Mouse (Mus musculus) kidney, postnatal 25 days (tissue): ENCODE measurements around the gene Pusl1.

ENCODE experiments used
- DNase-seq, 2 experiments: peaks; one replicate each; pipeline ENCODE4 v3.0.0; 2021; ENCODE audit warnings: mixed read lengths in 2 of 2

Pusl1 gene

DNA sequence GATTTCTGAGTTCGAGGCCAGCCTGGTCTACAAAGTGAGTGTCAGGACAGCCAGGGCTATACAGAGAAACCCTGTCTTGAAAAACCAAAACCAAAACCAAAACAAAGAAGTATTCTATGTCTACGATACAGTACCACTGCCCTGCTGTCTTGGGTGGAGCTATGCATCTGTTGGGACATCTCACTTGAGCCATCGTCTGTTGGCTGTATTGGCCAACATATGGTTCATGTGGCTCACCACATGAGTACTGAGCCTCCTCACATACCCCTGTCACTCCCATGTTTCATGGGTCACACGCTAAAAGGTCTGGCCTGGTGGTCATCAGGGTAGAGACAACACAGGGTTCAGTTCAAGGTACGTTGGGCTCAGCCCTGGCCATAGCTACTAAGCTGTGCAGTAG, 5.3 kb downstream of the Pusl1 start:
- DNase-seq, result no peak

DNA sequence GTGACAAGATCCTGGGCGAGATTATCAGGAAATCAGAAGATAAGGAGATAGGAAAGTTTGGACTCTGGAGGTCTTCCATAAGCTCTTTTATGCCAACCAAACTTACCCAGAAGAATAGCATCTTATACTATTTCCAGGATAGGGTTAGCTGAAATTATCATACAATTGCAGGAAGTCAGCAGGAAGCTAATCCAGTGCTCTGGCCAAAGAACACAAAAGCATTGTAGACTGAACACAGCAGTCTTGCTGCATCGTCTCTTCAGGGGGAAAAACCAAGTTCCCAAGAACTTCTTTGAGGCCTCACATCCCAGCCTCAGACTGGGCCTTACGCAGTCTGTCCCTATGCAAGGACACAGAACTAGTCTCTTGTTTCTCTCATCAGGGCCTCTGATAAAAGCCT, 8.0 kb downstream of the Pusl1 start:
- peak in 1 of 2 experiments; percentile 36 for DNase-seq

GRCm38 (mm10) chr4:155871404-155871803, 20.2 kb downstream of the Pusl1 start:
- DNase-seq, result no peak

DNA sequence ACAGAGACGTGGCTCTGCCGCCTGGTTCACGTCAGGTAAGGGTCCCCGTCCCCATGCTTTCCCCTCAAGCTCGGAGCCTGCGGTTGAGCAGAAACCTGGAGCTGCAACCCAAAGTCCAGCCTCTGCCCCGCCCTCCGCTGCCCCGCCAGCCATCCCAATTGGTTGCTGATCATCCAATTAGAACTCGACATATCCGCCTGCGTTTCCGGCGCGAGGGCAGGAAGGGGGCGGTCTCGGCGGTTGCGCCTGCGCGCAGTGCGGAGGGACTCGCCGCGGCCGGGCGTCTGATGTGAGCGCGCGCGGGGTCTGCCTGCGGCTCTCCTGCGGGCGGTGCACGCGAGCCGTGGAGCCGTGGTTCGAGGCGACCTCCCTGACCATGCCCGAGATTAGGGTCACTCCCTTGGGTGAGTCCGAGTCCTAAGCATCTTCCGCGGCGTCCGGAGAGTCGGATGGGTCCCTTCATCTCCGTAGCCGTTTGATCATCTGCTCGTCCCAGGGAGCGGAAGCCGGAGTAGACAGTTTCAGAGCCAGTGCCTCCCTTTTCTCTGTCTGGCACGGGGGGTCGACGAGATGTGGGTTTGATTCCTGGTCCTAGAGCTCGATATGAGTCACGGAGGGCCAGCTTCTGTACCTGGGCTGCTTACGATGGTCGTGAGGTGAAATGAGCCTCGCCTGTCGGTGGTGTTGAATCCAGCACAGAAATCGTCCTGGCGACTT, 22.1 kb downstream of the Pusl1 start, which contains the start of the genes Cptp and Ints11:
TSS of gene Cptp (minus strand) at position 124 of the 717 bp plus-strand sequence.
TSS of gene Ints11 (plus strand) at position 230 of the 717 bp plus-strand sequence.
- DNase-seq, result peak; percentile 97 to 98

GRCm38 (mm10) chr4:155868614-155869298, 22.8 kb downstream of the Pusl1 start:
- peak; percentile 51 to 70 for DNase-seq

DNA sequence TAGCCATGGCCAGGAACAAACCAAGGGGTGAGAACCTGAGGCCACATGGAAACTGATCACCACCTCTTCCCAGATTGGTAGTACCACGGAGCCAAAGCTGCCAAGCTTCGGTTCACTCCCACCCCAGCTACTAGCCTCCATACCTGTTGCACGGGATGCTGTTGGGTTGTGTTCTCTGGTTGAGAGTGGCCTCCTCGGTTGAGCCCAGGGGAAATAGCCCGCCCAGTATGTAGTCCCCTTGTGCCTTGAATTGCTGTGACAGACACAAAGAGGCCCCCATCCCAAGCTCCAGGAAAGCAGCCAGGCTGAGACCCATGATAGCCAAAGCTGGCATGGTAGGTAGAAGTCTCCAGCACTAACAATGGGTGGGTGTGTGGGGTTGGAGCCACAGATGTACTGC, 28.6 kb downstream of the Pusl1 start, which contains the start of gene Tas1r3:
TSS of gene Tas1r3 (minus strand) at position 362 of the 400 bp plus-strand sequence.
- no peak for DNase-seq

GRCm38 (mm10) chr4:155861787-155862186, 29.8 kb downstream of the Pusl1 start:
- no peak for DNase-seq

- peak; percentile 61 to 66 for DNase-seq
Measured at GRCm38 (mm10) chr4:155859318-155859717, 32.3 kb downstream of the Pusl1 start.

- DNase-seq, result no peak
Measured at GRCm38 (mm10) chr4:155856881-155857280, 34.7 kb downstream of the Pusl1 start.

DNA sequence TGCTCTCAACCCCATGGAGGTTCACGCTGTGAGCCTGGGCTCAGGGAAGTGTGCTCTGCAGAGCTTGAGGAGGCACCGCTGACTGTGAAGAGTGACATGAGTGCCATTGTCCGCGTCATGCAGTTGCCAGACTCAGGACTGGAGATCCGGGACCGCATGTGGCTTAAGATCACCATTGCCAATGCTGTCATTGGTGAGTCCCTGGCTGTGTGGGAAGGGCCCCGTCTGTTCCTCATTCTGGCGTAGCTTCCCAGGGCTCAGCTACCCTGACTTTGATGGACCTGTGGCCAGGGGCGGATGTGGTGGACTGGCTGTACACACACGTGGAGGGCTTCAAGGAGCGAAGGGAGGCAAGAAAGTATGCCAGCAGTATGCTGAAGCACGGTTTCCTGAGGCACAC, 35.5 kb downstream of the Pusl1 start:
- DNase-seq, result peak in 1 of 2 experiments; percentile 27

GRCm38 (mm10) chr4:155854991-155855390, 36.6 kb downstream of the Pusl1 start:
- peak in 1 of 2 experiments; percentile 51 for DNase-seq

DNA sequence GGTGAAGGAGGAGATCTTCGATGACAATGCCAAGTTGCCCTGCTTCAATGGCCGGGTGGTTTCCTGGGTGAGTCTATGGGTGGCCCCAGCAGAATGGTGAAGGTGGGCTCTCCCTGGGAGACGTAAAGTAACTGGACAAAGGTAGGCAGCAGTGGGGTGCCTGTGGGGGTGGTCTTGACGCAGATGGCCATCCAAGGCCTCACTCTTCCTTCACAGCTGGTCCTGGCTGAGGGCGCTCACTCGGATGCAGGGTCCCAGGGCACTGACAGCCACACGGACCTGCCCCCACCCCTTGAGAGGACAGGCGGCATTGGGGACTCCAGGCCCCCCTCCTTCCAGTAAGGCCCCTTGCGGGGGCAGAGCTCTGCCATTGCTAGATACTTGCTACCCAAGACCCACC, 38.2 kb downstream of the Pusl1 start:
- peak in 1 of 2 experiments; percentile 41 for DNase-seq

DNA sequence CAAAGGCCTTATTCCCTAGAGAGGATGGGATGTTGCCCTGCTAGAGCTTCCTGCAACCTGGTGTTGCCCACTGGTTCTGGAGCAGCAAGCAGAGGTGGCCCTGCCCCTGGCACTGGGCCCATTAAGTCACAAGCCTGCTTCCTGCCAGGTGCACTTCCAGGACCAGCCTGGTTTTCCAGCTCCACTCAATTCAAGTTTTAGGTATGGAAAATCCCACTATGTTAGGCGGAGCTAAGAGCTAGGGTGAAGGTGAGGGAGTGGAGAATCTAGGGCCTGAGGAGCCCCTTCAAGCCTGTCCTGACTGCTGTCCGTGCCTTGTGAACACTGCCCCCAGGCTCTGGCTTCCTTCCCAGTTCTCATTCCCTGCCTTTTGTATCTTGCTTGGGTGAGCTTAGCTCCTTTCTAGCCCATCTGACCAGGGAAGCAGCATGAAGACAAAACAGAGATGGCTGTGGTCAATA, 39.6 kb downstream of the Pusl1 start:
- peak; percentile 73 to 87 for DNase-seq

DNA sequence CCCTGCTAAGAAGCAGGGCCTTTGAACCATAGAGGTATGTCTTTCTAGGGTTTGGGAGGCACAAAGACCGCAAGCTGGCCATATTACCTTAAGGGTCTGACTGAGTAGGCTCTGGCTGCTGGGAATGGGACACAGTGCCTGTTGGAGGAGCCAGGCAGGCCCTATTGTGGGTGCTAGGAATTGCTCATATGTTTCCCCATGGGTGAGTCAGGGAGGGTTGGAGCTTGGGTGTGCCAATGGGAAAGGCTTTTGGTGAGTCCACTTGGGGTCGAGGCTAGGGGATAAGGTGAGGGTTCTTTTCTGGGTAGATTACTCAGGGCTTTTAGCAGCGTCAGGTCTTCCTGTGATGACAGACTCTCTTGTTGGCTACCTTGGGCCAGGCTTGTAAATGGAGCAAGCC, 40.2 kb downstream of the Pusl1 start:
- DNase-seq, result peak in 1 of 2 experiments; percentile 17

DNA sequence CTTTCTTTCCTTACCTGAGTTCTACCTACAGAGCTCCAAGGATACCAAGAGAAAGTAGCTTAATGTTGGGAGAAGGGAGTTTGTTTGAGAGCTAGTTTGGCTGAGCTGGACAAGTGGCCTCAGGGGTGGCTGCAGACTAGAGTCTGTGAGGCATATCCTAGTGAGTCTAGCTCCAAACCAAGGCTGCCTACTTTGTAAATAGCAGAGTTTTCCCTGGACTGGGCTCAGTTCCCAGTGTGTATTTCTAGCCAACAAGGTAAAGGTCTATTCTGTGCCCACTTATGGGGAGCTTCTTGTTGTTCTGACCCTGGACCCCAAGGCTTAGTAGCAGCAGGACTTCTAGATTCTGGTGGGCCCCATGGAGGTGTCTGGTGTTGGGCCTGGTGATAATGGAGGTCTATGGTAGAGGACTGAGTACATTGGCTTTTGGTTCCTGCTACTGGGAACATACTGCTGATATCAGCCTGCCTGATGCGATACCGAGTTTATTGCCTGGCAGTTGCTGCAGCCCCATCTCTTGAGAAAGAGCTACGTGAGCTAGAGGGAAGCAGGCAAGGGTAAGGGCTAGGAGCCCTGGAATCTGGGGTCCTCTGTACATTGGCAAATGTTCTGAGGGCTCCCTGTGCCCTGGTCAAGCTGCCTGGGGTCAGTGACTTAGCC, 41.7 kb downstream of the Pusl1 start:
- DNase-seq, result peak; percentile 60 to 70

DNA sequence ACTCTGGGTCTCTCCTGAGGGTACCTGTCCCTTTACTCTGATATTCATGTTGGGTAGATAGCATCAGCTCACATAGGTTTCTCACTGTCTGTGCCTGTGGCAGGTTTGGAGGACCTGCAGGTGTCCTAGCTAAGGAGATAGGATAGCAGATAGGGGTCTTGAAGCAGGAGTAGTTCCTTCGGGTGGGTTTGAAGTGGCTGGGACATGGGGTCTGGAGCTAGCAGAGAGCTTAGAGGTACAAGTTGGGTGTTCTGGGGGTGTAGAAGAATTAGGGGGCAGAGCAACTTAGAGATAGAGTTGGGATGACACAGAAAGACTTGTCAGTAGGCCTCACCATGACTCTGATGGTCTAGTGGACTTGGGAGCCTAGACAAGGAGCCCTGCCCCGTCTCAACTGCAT, 42.2 kb downstream of the Pusl1 start:
- peak in 1 of 2 experiments; percentile 14 for DNase-seq

- DNase-seq, result peak; percentile 75 to 89
Measured at GRCm38 (mm10) chr4:155848434-155849095, 43.0 kb downstream of the Pusl1 start.

GRCm38 (mm10) chr4:155847591-155848352, 43.8 kb downstream of the Pusl1 start:
- DNase-seq, result peak; percentile 71 to 84

DNA sequence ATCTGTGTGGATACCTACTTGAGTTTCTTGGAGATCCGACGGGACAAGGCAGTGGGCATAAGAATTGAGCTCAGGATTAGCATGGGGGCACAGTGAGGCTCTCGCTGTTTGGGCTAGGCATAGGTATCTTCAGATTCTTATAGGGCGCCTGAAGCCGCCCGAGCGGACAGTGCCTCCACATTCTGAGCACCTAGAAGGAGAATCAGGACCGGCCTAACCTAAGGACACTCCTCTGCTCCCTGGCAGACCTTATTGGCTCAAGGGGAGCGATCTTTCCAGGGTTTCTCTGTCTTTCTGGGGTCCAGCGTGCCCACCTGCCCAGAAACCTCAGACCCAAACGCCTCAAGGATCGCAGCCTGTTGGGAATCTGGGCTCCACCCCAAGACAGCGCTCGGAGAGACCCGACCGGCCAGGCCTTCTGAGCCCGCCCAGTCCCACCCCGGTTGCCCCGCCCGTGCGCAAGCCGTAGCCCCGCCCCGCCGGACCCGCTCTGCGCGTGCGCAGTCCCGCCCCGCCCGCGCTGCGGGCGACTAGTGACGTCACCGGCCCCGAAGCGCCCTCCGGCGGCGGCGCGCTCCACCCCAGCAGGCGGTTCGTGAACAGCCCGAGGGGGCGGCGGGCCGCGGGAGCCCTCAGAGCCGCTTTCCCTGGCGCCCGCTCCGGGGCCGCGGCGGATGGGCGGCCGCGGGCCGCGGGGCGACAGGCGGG, 44.6 kb downstream of the Pusl1 start, which contains the start of gene Dvl1:
TSS of gene Dvl1 (plus strand) at position 532 of the 708 bp plus-strand sequence.
- DNase-seq, result peak; percentile 93 to 95

DNA sequence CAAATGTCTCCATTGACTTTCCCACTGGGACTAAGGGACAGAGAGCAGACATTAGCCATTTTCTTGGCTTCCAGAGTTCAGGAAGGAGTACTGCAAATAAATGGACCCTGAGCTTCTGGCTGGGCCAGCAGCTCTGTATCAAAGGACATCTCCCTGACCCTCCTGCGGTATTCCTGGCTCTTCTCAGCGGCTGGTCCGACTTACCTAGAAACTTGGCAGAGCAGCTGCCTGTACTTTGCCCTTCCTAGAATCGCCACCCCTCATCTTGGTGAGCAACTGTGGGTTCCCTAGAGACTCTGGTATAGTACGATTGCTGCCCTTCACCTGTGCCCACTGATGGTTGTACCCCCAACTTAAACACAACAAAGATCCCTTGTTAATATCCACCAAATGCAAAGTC, 48.4 kb downstream of the Pusl1 start:
- DNase-seq, result peak; percentile 66 to 86

DNA sequence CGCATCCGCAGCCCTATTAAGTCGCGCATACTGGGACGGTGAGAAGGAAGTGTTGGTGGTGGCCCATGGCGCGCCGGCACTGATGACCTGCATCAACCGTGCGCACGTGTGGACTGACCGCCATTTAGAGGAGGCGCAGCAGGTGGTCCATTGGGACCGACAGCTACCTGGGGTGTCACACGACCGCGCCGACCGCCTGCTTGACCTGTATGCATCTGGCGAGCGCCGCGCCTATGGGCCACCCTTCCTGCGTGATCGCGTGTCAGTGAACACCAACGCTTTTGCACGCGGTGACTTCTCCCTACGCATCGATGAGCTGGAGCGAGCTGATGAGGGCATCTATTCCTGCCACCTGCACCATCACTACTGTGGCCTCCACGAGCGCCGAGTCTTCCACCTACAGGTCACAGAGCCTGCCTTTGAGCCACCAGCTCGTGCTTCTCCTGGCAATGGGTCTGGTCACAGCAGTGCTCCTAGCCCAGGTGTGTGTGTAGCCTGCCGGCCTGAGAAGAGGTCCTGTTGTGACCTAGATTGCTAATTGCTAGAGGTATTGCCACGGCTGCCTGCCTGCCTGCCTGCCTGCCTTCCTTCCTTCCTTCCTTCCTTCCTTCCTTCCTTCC, 49.8 kb downstream of the Pusl1 start:
- peak in 1 of 2 experiments; percentile 59 for DNase-seq
